Mouse (Mus musculus) heart, embryonic 10.5 days (tissue): ENCODE measurements around the gene Scrn3. TPM values are rescaled to one million over a fixed set of nuclear protein-coding genes. Genes with fewer than 3 reads are reported as not detected.

ENCODE experiments used
- DNase-seq: peaks from one replicate; pipeline ENCODE4 v3.0.0-alpha.2; 2017; ENCODE audit warnings: low spot score
- H3K27ac ChIP-seq: fragments of 300-500 bp; sonication (generic); 2 replicates; pipeline ENCODE4 v1.5.1; 2016; ENCODE audit warnings: mild to moderate bottlenecking
- H3K27me3 ChIP-seq: fragments of 300-500 bp; sonication (generic); 2 replicates; pipeline ENCODE4 v1.6.1; 2016; ENCODE audit warnings: mild to moderate bottlenecking; ENCODE audit not compliant: poor library complexity, insufficient read depth, severe bottlenecking
- H3K36me3 ChIP-seq: fragments of 300-500 bp; sonication (generic); 2 replicates; pipeline ENCODE4 v1.6.1; 2016; ENCODE audit warnings: mild to moderate bottlenecking, moderate library complexity
- H3K4me1 ChIP-seq: fragments of 300-500 bp; sonication (generic); 2 replicates; pipeline ENCODE4 v1.6.1; 2016; ENCODE audit warnings: mild to moderate bottlenecking
- H3K4me3 ChIP-seq: fragments of 300-500 bp; sonication (generic); 2 replicates; pipeline ENCODE4 v1.5.1; 2016; ENCODE audit warnings: mild to moderate bottlenecking, moderate library complexity
- H3K9me3 ChIP-seq: fragments of 300-500 bp; sonication (generic); 2 replicates; pipeline ENCODE4 v1.6.1; 2016; ENCODE audit warnings: mild to moderate bottlenecking, moderate library complexity
- WGBS: fragments of 180-500 bp; shearing (Covaris S2); methylation state at CpG from one replicate; pipeline ENCODE4 v1.1.7; 2016; 5-methylcytosine and 5-hydroxymethylcytosine counted together
- polyA plus RNA-seq: library from polyadenylated mRNA; unstranded; fragments of >200 nt; fragmentation: Nextera tagmentation; extraction: Ambion mirVana; gene quantifications from 2 replicates; pipeline ENCODE4 v1.2.1, GENCODE M21; 2016

The Scrn3 gene
- polyA plus RNA-seq, 1 experiment from 2014 or later = 16.6 TPM

GRCm38 (mm10) chr2:73385172-73385571 lies 72.8 kb downstream of the Scrn3 start:
- H3K36me3 ChIP-seq = no peaks in the 10 kb centered on the region
- H3K27me3 ChIP-seq = no peaks in the 10 kb centered on the region
- H3K27ac ChIP-seq = no peak overlapping the region
- no peak for DNase-seq
- peak overlapping the region; percentile 79; the same call in 1 of the 2 replicates for H3K4me3 ChIP-seq
- H3K4me1 ChIP-seq = peaks cover 14% of the 10 kb centered on the region
- no peaks in the 10 kb centered on the region for H3K9me3 ChIP-seq
- WGBS = 73% methylated on average over 4 of the region's 4 CpGs

- Histone ChIP-seq H3K36me3 (no peaks in the 10 kb centered on the region), H3K4me1 (peaks cover 10% of the 10 kb centered on the region), H3K4me3 (peak overlapping the region; percentile 79), H3K27me3 (no peaks in the 10 kb centered on the region), H3K27ac (peak overlapping the region; percentile 86), H3K9me3 (no peaks in the 10 kb centered on the region)
- WGBS = 1% methylated on average over 29 of the region's 29 CpGs
- peak; percentile 79 for DNase-seq
Observed at GRCm38 (mm10) chr2:73385641-73386355, 73.4 kb downstream of the Scrn3 start.

- Histone ChIP-seq H3K27ac (peak within 1 kb of the TSS; percentile 86), H3K4me3 (peak within 1 kb of the TSS; percentile 79), H3K36me3 (no peaks in the 10 kb centered on the region), H3K9me3 (no peaks in the 10 kb centered on the region), H3K27me3 (no peaks in the 10 kb centered on the region; the same call in 1 of the 2 replicates), H3K4me1 (peaks cover 9% of the 10 kb centered on the region; the same call in 1 of the 2 replicates)
- 1% methylated on average over 44 of the region's 44 CpGs for WGBS
- DNase-seq = peak; percentile 100
Observed at GRCm38 (mm10) chr2:73386356-73387046, 74.1 kb downstream of the Scrn3 start, which contains the start of gene Gpr155. Gpr155 (minus strand) TSS chr2:73386572.

Other genes starting within 250 kb of the Scrn3 start
- 73.2 and 80.8 TPM in 2 replicates for gene Ola1, start 93.7 kb upstream of the Scrn3 start, polyA plus RNA-seq
- not detected in 2 replicates for gene Sp9, start 40.7 kb upstream of the Scrn3 start, polyA plus RNA-seq
- gene Cir1, start 100 bp downstream of the Scrn3 start, polyA plus RNA-seq = 9.7 and 12.0 TPM in 2 replicates
- gene Gpr155, start 74.0 kb downstream of the Scrn3 start, polyA plus RNA-seq = 3.5 and 4.7 TPM in 2 replicates
- 6.8 and 7.8 TPM in 2 replicates for gene Wipf1, start 217.1 kb downstream of the Scrn3 start, polyA plus RNA-seq